Mouse (Mus musculus): ENCODE measurements at regions not wholly inside any gene's neighbourhood (a gene's known extent, or its start where the extent isn't known, plus 50 kb on each side); places are given as distances from the start of the nearest gene placed in this dataset.

DNA sequence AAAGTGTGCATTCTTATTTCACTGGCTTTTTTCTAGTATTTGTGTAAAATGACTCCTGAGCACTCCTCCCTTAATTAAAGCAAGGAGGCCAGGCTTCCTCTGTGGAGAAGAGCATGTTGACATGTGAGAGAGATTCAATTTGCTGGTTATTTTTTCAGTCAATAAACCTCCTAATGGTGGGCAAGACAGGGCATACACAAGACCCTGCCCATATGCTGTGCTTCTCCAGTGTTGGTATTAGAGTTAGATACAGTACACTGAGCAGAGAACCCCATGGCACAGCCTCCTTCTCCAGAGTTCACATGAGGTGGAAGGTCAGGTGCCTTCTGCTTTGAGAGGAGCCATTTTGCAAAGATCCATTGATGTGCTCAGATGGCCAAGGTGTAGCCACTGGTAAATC, 515.4 kb upstream of the Nbea start:
- TF ChIP-seq CTCF (IDR thresholded peaks at IDR 0.05; ENCODE audit: low read depth) (no peak), EP300 (IDR thresholded peaks at IDR 0.05; ENCODE audit: low read depth) (no peak)
